Mouse (Mus musculus) erythroblast, embryonic 14.5 days (primary cell): ENCODE measurements around the gene St3gal5.

ENCODE experiments used
- GATA1 ChIP-seq: IDR thresholded peaks from 2 replicates; pipeline ENCODE4 v1.6.1; 2012; ENCODE audit warnings: low read length, inconsistent platforms, mixed read lengths
- TAL1 ChIP-seq: IDR thresholded peaks from 3 replicates; pipeline ENCODE4 v1.6.1; 2012; ENCODE audit warnings: low read length, inconsistent platforms, mixed read lengths

DNA sequence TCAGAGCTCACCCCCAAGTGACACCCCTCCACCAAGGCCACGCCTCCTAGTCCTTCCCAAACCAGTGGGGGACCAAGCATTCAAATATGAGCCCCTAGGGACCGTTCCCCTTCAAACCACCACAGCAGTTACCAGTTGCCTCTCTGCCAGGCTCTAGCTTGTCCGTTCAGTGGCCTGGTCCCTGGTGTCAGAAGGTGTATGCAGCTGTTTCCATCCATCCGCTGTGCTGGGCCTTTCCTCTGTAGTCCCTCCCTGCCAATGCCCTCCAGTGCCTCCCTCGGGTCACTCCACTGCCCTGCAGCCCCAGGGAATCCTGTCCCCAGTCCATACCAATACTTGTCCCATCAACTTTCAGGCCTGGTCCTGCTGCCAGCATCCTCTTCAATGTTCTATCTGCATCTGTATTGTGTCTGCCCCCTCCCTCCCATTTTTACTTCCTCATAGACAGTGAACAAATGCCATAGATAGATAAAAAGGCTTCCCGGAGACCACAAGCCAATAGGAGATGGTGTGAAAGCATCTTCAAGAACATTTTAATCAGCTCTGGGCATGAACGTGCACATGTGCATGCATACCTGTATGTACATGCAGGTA lies 57.6 kb downstream of the St3gal5 start:
- no peak for TF ChIP-seq GATA1
- TF ChIP-seq TAL1, result no peak
